Mouse (Mus musculus) ES-Bruce4 (cell line): ENCODE measurements at regions not wholly inside any gene's neighbourhood (a gene's known extent, or its start where the extent isn't known, plus 50 kb on each side); places are given as distances from the start of the nearest gene placed in this dataset.
"Not testable (repeated sequence)": the region's sequence is repeated elsewhere in the genome, so short reads cannot be mapped to it uniquely, and the experiment has no call there.

Source experiments
- H3K27ac ChIP-seq: 2 replicates; pipeline ENCODE4 v1.5.1; 2012; ENCODE audit warnings: low read length, inconsistent platforms; ENCODE audit not compliant: insufficient read depth
- H3K27me3 ChIP-seq: 2 replicates; pipeline ENCODE4 v1.6.1; 2012; ENCODE audit warnings: mild to moderate bottlenecking, low read length, inconsistent platforms; ENCODE audit not compliant: control insufficient read depth, poor library complexity, insufficient read depth, severe bottlenecking
- H3K36me3 ChIP-seq: 2 replicates; pipeline ENCODE4 v1.6.1; 2012; ENCODE audit warnings: inconsistent platforms, mild to moderate bottlenecking, low read length, moderate library complexity; ENCODE audit not compliant: control insufficient read depth, poor library complexity, insufficient read depth, severe bottlenecking
- H3K4me1 ChIP-seq: one replicate; pipeline ENCODE4 v1.8.1; 2011; ENCODE audit warnings: low read length; ENCODE audit not compliant: control insufficient read depth, insufficient read depth
- H3K4me3 ChIP-seq: 2 replicates; pipeline ENCODE4 v1.5.1; 2011; ENCODE audit warnings: low read depth, mild to moderate bottlenecking, low read length
- H3K9ac ChIP-seq: 2 replicates; pipeline ENCODE4 v1.6.1; 2012; ENCODE audit warnings: low read depth, mild to moderate bottlenecking, inconsistent platforms; ENCODE audit not compliant: poor library complexity, severe bottlenecking
- H3K9me3 ChIP-seq: replicated peaks from 2 replicates; pipeline ENCODE4 v1.6.1; 2012; ENCODE audit warnings: mild to moderate bottlenecking, low read length, inconsistent platforms; ENCODE audit not compliant: control insufficient read depth, poor library complexity, insufficient read depth, severe bottlenecking
- CTCF ChIP-seq: IDR thresholded peaks from one replicate; pipeline ENCODE4 v1.8.1; 2011; ENCODE audit warnings: low read depth, low read length
- EP300 ChIP-seq: IDR thresholded peaks from 2 replicates; pipeline ENCODE4 v1.6.1; 2011; ENCODE audit warnings: low read depth, low read length; ENCODE audit not compliant: insufficient read depth
- POLR2A ChIP-seq: IDR thresholded peaks from one replicate; pipeline ENCODE4 v1.8.1; 2011; ENCODE audit warnings: low read length; ENCODE audit not compliant: insufficient read depth

- Histone ChIP-seq H3K4me1 (no peaks in the 10 kb centered on the region), H3K36me3 (no peaks in the 10 kb centered on the region), H3K9me3 (no peaks in the 10 kb centered on the region), H3K4me3 (no peak overlapping the region), H3K27me3 (no peaks in the 10 kb centered on the region), H3K9ac (no peak overlapping the region), H3K27ac (no peak overlapping the region)
- TF ChIP-seq CTCF: no peak
- TF ChIP-seq EP300: no peak
- TF ChIP-seq POLR2A: no peak
Measured at GRCm38 (mm10) chr3:8206623-8207404, 1403.1 kb downstream of the Zfp704 start.

- TF ChIP-seq POLR2A (no peak), EP300 (no peak)
- Histone ChIP-seq H3K36me3 (no peaks in the 10 kb centered on the region), H3K4me3 (no peak overlapping the region), H3K9ac (no peak overlapping the region), H3K27ac (no peak overlapping the region), H3K27me3 (no peaks in the 10 kb centered on the region), H3K9me3 (no peaks in the 10 kb centered on the region), H3K4me1 (no peaks in the 10 kb centered on the region)
Measured at GRCm38 (mm10) chr3:8163030-8163429, 1446.9 kb downstream of the Zfp704 start.

GRCm38 (mm10) chr3:8161997-8162756 lies 1447.7 kb downstream of the Zfp704 start:
- Histone ChIP-seq H3K36me3 (no peaks in the 10 kb centered on the region), H3K27ac (no peak overlapping the region), H3K9me3 (no peaks in the 10 kb centered on the region), H3K27me3 (no peaks in the 10 kb centered on the region), H3K4me3 (no peak overlapping the region), H3K9ac (no peak overlapping the region), H3K4me1 (no peaks in the 10 kb centered on the region)
- TF ChIP-seq CTCF (no peak), EP300 (no peak), POLR2A (no peak)

- Histone ChIP-seq H3K9ac (no peak overlapping the region), H3K27me3 (no peaks in the 10 kb centered on the region)
- TF ChIP-seq POLR2A (no peak), EP300 (no peak), CTCF (no peak)
Measured at GRCm38 (mm10) chr3:8143016-8143415, 1466.9 kb downstream of the Zfp704 start.

GRCm38 (mm10) chr3:8142190-8142589 lies 1467.7 kb downstream of the Zfp704 start:
- Histone ChIP-seq H3K9ac (no peak overlapping the region), H3K4me1 (no peaks in the 10 kb centered on the region), H3K36me3 (no peaks in the 10 kb centered on the region), H3K4me3 (no peak overlapping the region), H3K9me3 (no peaks in the 10 kb centered on the region), H3K27me3 (no peaks in the 10 kb centered on the region), H3K27ac (no peak overlapping the region)
- TF ChIP-seq CTCF (no peak), EP300 (no peak), POLR2A (no peak)

More at GRCm38 (mm10) chr3:8143016-8143415, 1466.9 kb downstream of the Zfp704 start:
- Histone ChIP-seq H3K36me3 (no peaks in the 10 kb centered on the region), H3K4me3 (no peak overlapping the region), H3K4me1 (no peaks in the 10 kb centered on the region), H3K9me3 (no peaks in the 10 kb centered on the region), H3K27ac (no peak overlapping the region)

GRCm38 (mm10) chr3:8141664-8142084 lies 1468.2 kb downstream of the Zfp704 start:
- H3K27ac ChIP-seq: no peak overlapping the region
- H3K36me3 ChIP-seq: no peaks in the 10 kb centered on the region
- no peak for TF ChIP-seq POLR2A
- TF ChIP-seq CTCF: no peak
- no peak for TF ChIP-seq EP300
- no peaks in the 10 kb centered on the region for H3K4me1 ChIP-seq
- no peaks in the 10 kb centered on the region for H3K27me3 ChIP-seq
- H3K9ac ChIP-seq: no peak overlapping the region
- no peak overlapping the region for H3K4me3 ChIP-seq
- no peaks in the 10 kb centered on the region for H3K9me3 ChIP-seq

GRCm38 (mm10) chr3:8123641-8124040 lies 1486.2 kb downstream of the Zfp704 start:
- H3K4me1 ChIP-seq, H3K9ac ChIP-seq, H3K9me3 ChIP-seq, H3K4me3 ChIP-seq, H3K27me3 ChIP-seq, H3K36me3 ChIP-seq: not testable (repeated sequence)
- peak overlapping the region; percentile 91; the same call in 1 of the 2 replicates for H3K27ac ChIP-seq
